Mouse (Mus musculus) retina, adult 2 months (tissue): ENCODE measurements at regions not wholly inside any gene's neighbourhood (a gene's known extent, or its start where the extent isn't known, plus 50 kb on each side); places are given as distances from the start of the nearest gene placed in this dataset.

Source experiments
- DNase-seq: peaks from one replicate; pipeline ENCODE4 v3.0.0-alpha.2; 2012; ENCODE audit warnings: low read depth, low spot score

DNA sequence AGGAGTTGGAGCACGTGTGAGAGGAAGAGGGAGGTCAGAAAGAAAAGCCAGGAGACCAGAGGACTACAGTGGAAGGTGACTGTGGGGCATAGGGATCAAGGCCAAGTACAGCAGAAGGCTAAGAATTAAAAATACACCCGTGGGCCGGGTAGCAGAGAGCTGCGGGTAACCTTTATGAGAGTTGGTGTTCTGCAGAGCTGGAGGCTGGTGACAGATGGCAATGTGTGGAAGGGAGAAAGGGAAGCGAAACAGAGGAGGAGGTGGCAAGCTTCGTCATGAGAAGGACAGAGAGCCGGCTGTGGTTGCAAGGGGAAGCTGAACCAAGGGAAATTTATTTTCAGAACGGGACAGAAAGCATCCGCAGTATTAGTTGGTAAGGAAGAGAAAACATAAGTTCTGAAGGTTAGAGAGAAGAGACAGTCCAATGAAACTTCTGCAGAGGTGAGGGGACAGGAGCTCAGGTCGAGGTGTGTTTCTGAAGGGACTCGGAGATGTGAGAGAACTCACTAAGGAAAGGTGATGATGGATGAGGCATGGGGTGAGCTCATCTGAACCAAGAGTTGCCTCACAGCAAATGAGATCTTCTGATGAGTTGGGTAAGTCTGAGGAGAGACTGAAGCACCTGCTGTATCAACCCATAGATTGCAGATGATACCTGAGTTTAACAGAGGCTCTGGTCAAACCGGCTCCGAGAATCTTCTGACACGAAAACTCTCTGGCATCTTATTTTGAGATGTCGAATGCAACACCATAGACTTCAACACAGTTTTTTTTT, 200.6 kb downstream of the Gm10260 start:
- DNase-seq, result no peak

DNA sequence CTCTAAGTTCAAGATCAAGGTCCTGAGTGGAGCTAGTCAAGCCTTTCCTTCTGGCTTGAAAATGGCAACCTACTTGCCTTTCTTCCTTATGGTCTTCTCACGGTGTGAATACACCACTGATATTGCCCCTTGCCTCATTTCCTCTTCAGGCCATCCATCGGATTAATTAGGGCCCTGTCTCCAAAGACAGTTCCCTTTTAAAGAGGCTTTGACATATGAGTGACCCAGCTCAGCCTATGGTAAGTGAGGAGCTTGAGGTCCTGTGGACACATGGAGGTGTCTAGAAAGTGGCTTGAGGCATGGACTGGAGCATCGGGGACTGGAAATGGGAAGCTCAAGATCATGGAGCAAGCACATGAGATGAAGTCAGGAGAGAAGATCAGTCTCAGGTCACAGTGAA, 201.5 kb downstream of the Gm10260 start:
- no peak for DNase-seq

DNA sequence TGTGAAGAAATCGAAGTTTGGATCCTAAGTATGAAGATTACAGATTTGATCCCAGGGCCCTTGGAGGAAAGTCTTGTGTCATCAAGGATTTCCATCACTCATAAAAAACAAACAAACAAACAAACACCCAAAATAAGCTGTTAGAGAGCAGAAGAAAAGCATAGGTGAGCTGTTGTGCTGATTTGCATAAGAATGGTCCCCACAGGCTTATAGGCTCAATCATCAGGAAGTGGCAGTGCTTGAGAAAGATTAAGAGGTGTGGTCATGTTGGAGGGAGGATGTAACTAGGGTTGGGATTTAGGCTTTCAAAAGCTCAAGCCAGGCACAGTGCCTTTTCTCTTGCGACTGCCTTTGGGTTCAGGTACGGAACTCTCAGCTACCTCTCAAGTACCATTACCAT, 205.1 kb downstream of the Gm10260 start:
- DNase-seq, result no peak

DNA sequence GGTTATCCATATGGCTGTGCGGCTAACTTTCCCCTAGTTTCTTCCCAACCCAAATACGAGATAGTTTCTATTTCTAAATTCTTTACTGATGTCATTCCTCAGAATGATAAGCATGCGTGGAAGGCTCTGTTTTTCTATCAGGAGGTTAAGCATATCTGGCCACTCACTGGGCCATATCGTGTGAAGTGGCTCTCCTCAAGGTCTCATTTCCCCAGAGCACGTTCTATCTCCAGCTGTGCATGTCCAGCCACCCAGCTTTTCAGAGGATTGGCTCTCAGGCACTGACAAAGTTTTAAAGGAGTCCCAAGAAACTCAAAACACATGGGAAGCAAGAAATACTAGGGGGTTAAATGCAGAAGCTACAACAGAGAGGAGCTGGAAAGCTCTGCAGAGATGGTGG, 205.8 kb downstream of the Gm10260 start:
- no peak for DNase-seq

DNA sequence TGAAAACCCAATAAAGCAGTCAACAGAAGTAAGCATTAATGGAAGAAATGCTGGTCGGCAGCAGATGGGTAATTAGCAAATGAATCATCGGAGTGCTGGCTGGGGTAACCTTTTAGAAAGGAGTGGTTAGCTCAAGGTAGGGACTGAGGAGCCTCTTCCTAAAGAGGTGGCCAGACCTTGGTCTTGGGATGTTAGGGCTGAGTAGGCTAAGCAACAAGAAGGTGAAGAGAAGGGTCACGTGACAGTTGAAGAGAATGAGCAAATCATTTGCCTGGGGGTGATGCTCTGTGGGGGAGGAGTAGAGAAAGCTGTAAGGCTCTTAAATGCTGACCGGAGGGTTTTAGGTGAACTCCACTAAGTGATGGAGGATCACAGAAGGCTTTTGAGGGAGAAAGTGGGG, 208.2 kb downstream of the Gm10260 start:
- DNase-seq, result no peak

DNA sequence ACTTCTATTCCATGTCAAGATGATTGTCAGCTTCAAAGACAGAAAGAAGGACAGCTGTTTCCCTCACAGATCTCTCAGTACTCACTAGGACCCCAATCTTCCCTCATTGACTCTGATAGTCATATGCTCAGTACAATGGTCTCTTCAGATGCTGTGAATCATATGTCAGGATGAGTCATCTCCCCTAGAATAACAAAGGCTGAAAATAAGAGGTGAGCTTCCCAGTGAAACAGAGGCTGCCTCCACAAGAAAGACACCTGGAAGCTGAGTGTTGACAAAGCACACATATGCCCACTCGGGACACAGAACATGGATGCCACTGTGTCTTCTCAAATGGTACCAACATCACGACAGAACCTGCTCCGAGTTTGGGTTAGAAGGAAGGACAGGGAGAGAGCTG, 209.6 kb downstream of the Gm10260 start:
- DNase-seq, result no peak

DNA sequence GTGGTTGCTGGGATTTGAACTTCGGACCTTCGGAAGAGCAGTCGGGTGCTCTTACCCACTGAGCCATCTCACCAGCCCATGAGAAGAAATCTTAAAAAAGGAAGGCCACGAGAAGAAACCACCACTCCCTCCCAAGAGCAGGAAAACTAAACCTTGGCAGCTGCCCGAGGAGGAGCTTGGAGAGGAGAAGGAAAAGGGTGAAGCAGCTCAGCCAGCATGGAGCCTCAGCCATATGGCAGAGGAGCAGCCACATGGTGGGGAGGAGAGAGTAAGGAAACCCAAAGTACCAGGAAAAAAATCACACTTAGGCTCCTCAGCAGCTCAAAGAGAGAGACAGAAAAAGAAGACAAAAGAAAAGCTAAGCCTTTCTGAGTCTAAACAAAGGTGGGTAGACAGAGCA, 210.3 kb downstream of the Gm10260 start:
- no peak for DNase-seq

DNA sequence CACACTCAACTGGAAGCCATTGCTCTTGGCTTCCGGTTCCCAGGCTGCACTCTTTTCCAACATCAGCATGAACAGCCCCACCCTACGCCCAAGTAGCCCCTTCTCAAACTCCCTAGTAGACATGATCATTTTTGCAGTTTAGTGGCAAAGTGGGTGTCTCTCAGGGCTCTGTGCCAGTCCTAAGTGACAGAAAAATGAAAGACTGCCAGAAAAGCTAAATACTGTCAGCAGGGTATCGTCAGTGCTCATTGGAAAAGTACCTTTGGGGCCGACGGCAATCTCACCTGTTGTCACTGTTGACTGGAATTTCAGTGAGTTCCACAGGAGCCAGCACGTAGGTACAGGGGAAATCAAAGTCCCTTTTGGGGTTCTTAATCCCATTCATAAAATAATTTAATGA, 211.0 kb downstream of the Gm10260 start:
- DNase-seq, result no peak

DNA sequence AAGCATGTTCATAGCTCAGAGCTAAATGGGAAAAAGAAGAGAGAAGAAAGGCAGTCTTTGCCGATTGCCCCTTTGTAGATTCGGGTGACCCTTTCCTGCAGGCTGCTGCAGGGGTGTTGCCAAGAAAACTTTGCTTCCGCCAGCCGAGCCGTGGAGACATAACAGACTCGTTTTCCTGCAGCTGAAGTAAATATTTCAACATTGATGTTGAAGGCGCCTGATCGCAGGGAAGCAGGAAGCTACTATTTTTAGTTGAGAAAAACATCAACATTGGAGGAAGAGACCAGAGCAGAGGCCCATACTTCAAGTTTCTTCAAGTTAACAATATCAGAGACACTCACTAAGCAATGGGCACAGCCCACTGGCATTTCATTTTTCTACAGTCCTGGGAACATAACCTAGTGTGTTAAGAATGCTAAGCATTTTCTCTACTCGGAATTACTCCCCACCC, 211.9 kb downstream of the Gm10260 start:
- DNase-seq, result no peak

DNA sequence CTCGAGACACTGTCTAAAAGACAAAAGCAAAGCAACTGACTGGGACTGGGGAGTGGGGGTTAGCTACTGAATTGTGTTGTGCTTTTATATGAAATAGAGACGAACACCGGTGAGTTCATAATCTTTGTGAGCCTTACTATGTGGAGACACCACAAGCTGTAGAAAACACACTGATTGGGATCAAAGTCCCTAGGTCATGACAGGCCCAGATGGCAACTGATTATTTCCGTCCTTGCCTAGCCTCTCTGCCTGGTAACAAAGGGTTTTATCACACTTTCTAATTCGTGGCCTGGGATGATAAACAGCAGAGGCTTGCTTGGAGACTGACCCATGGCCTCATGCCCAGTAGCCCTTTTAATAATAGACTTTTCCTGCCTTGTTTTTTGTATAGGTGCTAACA, 213.5 kb downstream of the Gm10260 start:
- DNase-seq, result no peak

DNA sequence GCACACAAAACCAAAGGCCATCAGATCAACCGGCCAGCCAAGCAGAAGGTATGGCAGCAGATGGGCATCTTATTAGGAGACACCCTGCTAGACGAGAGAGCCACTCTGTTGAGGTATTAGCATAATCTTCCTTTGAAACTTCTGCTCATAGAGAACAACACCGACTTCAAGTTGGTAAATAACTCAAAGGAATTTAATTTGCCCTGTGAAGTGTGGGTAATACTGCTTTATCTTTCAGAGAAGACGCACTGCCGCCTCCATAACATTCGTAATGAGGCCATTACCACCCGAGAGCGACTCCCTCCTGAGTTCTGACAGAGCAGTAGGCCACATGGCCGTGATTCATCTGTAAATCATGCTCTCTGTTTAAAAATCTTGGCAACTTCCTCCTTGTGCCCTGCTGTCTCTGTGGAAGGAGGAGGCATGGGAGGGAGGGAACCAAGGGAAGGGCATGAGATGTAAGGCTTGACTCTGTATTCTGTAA, 214.4 kb downstream of the Gm10260 start:
- no peak for DNase-seq

DNA sequence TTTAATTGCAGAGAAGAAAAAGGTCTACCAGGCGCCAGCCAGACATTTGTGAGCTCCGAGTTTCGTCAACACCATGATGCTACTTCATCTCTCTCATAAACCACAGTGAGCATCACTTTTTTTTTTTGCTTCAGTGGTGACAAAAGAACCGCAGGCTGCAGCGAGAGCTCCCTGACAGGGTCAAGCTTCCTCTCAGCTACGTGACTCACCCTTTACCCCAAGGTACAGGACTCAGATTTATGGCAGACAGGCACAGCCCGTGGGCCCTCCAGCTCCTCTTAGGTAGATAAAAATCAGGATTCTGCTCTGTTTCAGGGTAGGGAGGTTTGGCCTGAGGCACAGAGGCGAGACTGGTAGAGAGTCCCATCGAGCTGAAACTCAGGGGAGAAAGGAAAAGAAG, 220.7 kb downstream of the Gm10260 start:
- DNase-seq, result no peak

DNA sequence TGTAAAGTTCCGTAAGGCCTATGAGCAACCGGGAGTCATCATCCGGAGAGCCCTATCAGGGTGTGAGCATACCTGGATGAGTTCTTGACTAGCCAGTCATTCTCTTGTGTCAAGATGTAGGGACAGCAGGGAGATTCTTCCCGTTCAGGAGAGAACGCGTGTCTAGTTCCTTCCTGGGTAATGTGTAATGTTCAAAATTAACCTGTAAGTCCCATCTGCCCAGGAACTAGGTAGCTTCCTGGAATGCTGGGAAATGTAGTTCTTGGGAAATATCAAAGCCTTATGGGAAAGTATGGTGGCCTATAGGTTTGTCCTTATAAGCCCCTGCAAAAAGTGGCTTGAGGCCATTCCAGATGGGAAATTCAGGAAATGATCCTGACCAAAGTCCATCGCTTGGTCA, 222.0 kb downstream of the Gm10260 start:
- DNase-seq, result no peak

DNA sequence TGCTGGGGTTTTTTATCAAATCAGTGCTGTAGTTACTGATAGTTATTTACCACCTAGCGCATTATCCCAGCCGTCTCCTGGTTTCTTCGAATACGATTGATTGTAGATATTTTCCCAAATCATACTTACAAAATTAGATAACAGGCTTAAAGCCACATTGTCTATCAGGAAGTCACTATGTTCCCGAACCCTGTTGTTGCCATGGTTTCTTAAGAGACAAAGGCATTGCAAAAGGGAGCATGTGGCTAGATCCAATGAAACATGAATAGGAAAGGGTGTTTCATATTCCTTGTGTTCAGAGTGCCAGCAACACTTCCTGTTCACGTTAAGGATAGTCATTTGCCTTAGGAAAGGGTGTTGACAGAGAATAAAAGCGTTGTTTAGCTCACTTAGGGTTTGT, 222.7 kb downstream of the Gm10260 start:
- DNase-seq, result no peak

DNA sequence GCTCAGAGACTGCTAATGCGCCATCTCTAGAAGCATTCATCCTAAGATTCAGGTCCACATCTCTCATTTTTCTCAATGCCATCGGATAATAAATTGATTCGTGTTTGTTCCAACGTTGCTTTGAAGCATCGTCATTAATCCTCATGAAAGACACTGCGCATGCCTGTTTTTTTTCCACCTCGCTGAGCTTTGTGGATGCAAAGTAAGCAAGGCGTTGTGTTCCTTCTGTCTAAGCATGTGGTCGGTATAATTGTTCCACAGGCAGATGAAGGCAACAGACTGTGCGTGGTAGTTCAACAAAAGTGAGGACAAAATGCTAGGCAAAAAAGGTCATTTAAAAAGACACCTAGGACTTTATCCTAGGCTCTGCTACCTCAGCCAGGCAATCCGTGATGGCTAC, 223.2 kb downstream of the Gm10260 start:
- no peak for DNase-seq

DNA sequence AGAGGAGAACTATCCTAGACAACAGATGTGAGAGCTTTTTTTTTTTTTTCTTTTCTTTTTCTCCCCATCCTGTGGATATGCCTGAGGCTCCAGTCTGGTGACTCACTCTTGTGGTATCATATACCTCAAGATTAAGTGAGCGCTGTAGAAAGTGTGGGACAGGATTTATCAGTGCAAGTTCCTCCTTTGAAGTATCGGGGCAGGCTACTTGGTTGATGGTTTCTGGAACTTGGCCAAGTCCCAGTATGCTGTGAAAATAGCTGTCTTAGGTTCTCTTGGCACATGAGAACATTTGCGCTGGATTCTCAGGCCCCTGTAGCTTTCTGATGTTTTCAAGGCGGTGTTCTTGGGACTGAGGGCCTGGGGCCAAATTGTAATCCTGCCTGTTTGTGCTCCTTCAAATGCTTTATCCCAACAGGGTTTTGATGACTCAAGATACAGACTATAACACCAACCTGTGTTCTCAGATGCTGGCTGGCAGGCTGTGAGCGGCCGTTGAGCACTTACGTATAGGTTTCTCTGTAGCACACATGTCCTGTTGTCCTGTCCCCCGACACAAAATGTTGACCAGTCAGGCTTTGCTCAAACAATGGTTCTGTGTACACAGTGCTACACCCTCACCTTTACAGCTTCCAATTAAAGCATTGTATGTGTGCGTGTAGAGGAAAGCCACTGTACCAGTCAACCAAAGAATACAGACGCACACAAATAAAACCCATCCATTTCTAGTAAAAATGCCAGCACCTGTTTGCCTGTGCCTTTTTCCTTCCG, 226.4 kb downstream of the Gm10260 start:
- DNase-seq, result no peak

DNA sequence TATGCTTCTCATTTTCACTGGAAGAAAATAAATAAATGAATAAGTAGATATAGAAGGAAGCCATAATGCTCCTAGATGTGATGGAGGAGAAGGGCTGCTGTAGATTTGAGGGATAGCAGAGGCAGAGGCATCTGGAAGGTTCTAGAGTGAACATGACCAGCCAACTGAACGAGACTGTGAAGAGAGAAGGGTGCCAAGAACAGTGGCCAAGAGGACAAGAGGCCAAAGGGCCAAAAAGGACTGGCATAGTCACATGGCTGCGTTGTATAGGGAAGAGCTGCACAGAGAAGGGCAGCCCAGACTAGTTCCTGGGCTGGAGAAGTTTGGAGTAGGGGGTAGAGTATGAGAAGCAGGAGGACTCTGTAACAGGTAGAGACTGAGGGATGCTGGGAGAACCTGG, 229.3 kb downstream of the Gm10260 start:
- DNase-seq, result no peak

DNA sequence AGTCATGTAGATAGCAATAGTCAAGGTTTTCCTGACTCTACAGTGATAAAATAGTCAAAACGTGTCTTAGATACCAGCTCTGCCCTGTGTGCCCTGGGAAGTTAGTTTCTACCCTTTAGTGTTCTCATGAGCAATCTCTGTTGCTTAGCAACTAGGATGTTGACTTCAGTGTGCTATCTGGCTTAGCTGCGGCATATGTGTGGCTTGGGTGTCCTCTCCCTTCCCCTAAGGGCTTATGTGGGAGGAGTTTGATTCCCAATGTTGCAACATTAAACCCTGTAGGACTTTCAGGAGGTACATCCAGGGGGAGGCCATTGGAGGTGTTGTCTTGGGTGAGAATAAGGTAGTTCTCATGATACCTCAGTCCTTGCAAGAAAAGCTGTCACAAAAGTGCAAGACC, 229.9 kb downstream of the Gm10260 start:
- DNase-seq, result no peak

DNA sequence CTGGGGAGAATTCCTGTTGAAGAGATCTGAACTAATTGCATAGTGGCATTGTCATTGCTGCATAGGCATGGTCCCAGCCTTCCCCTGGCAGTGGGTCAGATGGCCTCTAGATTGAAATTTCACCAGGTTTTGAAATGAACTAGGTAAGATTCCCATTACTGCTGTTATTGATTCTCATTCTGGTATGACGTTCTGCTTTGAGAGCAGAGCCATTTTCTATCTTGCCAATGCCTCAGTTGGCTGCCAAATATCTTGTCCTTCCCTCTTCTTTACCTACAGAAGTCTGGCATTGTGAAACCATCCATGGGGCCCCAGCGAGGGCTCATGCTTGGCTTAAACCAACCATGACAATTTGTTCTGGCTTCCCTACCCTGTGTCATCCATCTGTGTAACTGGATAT, 232.5 kb downstream of the Gm10260 start:
- no peak for DNase-seq

DNA sequence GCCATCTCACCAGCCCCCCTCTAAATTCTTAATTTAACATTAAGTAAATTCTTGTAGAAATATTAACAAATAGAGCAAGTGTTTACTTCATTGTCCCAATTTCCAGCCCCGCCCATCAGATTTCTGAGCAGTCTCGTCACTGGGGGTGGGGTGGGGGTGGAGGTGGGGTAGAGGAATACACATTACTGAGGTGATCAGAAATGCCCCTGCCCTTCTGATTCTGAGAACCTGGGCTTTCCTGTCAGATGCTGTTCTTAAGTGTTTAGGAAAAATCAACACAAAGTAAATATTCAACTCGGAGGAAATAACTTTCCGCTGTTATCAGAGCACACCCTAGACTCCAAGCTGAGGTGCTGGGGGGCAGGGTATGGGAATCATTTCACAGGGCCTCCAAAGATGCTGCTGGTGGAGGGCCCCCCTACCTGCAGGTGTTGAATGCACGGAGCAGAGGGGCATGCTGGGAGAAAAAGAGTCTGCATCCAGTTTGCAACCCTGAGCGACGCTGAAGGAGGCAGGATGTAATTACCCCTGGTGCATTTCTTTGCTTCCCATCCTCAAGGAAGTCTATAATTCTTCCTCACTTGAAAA, 235.5 kb downstream of the Gm10260 start:
- DNase-seq, result no peak

DNA sequence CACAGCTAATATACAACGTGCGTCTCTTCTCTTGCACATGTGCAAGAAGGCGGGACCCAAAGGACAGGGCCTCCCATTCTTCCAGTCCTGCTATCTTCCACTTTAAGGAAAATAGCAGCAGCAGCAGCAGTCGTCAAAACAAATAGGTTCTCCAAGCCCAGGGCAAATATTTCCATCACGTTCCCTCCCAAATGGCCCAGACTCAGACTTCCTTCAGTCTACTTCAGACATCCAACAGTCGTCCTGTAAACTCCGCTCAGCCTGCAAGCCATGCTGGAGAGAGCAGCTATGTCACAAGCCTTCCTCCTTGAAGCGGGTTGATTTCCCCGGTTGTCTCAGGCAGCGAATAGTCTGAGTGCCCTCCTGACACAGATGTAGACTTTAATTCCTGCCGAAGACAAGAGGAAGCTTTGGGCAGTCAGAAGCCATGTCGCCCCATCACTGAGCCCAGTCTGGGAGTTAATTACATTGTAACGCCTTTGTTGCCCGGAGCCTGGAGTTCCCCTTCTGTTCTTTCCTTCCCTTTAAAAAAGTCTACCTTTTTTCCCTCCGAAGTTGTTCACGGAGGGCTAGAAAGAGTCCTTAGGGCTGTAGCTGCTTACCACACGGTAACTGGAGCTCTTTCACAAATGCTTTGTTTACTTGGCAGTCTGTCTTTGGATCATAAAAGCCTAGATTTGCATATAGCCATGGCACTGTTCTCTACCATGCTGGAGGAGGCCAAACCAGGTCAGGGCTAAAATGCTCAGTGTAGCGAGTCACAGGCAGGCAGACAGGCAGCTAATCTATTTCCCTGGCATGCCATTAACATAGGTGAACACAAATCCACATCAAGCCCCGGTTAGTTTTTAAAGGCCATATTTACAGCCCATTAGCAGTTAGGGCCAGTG, 236.7 kb downstream of the Gm10260 start:
- DNase-seq, result no peak
